Mouse (Mus musculus): Measurements from ENCODE around the gene Cyp20a1.

GRCm38 (mm10) chr1:60381910-60382309, 38.8 kb downstream of the Cyp20a1 start:
- TF ChIP-seq POLR2A (IDR thresholded peaks at IDR 0.05; ENCODE audit: extremely low read depth, insufficient read depth, low read length) (no peak), CTCF (IDR thresholded peaks at IDR 0.05; ENCODE audit: low read depth, low read length) (no peak)
